Mouse (Mus musculus): ENCODE results near the gene Fam126a. TPM values are rescaled to one million over a fixed set of nuclear protein-coding genes. Genes with fewer than 3 reads are reported as not detected.

The Fam126a gene
- polyA plus RNA-seq, 2 experiments, result 15.4 to 64.8 TPM

DNA sequence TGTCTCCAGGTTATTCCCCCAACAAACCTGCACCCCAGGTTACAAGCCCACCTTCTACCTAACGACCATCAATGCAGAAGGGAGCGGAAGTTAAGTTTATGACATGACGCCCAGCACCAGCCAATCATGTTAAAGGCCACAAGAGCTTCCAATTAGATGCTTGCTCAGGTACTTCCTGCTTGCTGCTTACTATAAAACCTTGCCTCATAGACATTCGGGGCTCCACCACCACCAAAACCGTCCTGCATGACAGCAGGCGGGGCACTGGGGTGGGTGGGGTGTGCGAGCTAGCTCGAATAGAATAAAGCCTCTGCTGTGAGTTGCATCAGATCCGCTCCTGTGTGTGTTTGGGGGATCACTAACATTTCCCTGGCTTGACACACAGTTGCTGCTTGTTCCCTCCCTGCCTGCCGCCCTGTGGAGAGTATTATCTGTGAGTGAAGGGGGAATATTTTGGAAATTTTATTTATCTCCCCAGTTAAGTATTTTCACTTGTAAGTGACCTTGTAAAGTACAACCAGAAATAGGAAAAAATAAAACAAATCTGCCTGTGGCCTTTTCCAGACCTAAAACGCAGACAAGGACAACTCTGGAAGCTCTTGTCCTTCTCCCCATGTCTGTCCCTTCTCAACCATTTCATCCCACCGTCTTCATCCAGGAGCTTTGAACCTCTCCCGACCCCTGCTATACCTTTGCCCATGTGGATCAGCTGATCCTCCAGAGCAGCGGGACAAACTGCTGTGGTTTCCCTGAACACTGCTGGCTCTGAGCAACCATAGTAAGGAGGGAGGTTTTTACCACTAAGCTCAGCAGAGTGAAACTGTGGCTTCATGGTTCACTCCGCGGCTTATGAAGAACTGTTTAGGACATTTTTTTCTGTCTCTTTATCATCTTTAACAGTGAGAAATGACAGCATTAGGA is 21.5 kb upstream of the Fam126a start:
- TF ChIP-seq CTCF (IDR thresholded peaks at IDR 0.05; ENCODE audit: low read depth) (no peak), EP300 (IDR thresholded peaks at IDR 0.05; ENCODE audit: low read depth) (no peak)
- Histone ChIP-seq H3K4me3 (ENCODE audit: insufficient read depth in 1 of 2, low read depth in 2 of 2, low read length in 2 of 2) (no peak overlapping the region), H3K4me2 (ENCODE audit: low read depth) (no peak overlapping the region), H3K36me3 (replicated peaks; ENCODE audit: control insufficient read depth, insufficient read depth, low read depth) (no peaks in the 10 kb centered on the region), H3K9ac (replicated peaks) (no peak overlapping the region), H3K27me3 (ENCODE audit: control insufficient read depth, insufficient read depth, low read length) (no peaks in the 10 kb centered on the region), H3K27ac (no peak overlapping the region), H3K9me3 (ENCODE audit: control insufficient read depth, low read length) (no peaks in the 10 kb centered on the region), H3K4me1 (replicated peaks; ENCODE audit: control insufficient read depth in 2 of 2, insufficient read depth in 2 of 2, low read length in 1 of 2) (0 out of 4 replicates have a peak, but pooled peaks cover 0 to 4% of the 10 kb centered on the region in 2 experiments)
- DNase-seq (ENCODE audit: low read depth in 3 of 3, low spot score in 3 of 3), result no peak
- 52% methylated on average over 16 of the region's 16 CpGs for WGBS (ENCODE audit: insufficient replicate concordance)
- ATAC-seq (ENCODE audit: insufficient read depth), result no peak

DNA sequence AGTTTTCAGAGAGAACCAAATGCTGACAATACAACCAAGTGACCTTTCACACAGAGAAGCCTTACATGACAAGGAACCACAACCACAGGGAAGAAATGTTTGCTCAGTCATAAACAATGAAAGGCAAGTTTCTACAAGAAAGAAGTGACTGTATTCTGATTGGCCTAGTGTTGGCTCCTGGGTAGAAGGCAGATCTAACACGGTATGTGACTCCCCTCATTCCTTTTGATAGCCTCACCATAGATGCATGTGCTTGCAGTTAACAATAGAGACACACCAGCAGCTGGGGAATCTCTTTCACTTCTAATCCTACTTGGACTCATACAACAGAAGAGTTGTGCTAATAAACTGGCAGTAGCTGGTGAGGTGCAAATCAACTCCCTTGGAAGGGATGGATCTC is 17.3 kb upstream of the Fam126a start:
- Histone ChIP-seq H3K4me1 (replicated peaks; ENCODE audit: control insufficient read depth in 2 of 2, insufficient read depth in 2 of 2, low read length in 1 of 2) (0 out of 4 replicates have a peak, but pooled peaks cover 0 to 6% of the 10 kb centered on the region in 2 experiments), H3K9ac (replicated peaks) (no peak overlapping the region), H3K9me3 (ENCODE audit: control insufficient read depth, low read length) (no peaks in the 10 kb centered on the region), H3K36me3 (replicated peaks; ENCODE audit: control insufficient read depth, insufficient read depth, low read depth) (no peaks in the 10 kb centered on the region), H3K27ac (no peak overlapping the region), H3K4me3 (ENCODE audit: insufficient read depth in 1 of 2, low read depth in 2 of 2, low read length in 2 of 2) (no peak overlapping the region), H3K4me2 (ENCODE audit: low read depth) (no peak overlapping the region), H3K27me3 (ENCODE audit: control insufficient read depth, insufficient read depth, low read length) (no peaks in the 10 kb centered on the region)
- WGBS (ENCODE audit: insufficient replicate concordance), result 68% methylated on average over 1 of the region's 1 CpGs
- TF ChIP-seq EP300 (IDR thresholded peaks at IDR 0.05; ENCODE audit: low read depth) (no peak), CTCF (IDR thresholded peaks at IDR 0.05; ENCODE audit: low read depth) (no peak)
- DNase-seq (ENCODE audit: low read depth in 3 of 3, low spot score in 3 of 3), result no peak
- no peak for ATAC-seq (ENCODE audit: insufficient read depth)

DNA sequence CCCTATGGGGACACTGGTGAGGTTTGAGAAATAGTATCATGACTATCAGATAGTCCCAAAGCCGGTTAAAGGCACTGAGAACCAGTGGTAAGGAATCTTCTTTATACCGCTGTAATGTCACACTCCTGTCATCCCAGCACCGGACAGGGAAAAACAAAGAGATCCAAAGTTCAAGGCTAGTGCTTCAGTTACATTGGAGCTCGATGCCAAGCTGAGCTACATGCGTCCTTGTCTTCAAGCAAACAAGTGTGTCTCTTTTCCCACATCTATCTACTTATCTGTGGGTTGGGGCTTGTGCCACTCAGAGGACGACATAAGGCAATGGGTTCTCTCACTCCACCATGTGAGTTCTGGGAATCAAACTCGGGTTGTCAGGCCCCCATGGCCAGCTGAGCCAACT is 16.5 kb upstream of the Fam126a start:
- TF ChIP-seq CTCF (IDR thresholded peaks at IDR 0.05; ENCODE audit: low read depth), result no peak
- no peak for TF ChIP-seq EP300 (IDR thresholded peaks at IDR 0.05; ENCODE audit: low read depth)
- H3K4me3 ChIP-seq (ENCODE audit: insufficient read depth in 1 of 2, low read depth in 2 of 2, low read length in 2 of 2), result no peak overlapping the region
- no peak for DNase-seq (ENCODE audit: low read depth in 3 of 3, low spot score in 3 of 3)
- no peak overlapping the region for H3K9ac ChIP-seq (replicated peaks)
- 0 out of 4 replicates have a peak, but pooled peaks cover 0 to 3% of the 10 kb centered on the region in 2 experiments for H3K4me1 ChIP-seq (replicated peaks; ENCODE audit: control insufficient read depth in 2 of 2, insufficient read depth in 2 of 2, low read length in 1 of 2)
- no peaks in the 10 kb centered on the region for H3K9me3 ChIP-seq (ENCODE audit: control insufficient read depth, low read length)
- H3K27ac ChIP-seq, result no peak overlapping the region
- H3K4me2 ChIP-seq (ENCODE audit: low read depth), result no peak overlapping the region
- 48% methylated on average over 7 of the region's 7 CpGs for WGBS (ENCODE audit: insufficient replicate concordance)
- no peaks in the 10 kb centered on the region for H3K36me3 ChIP-seq (replicated peaks; ENCODE audit: control insufficient read depth, insufficient read depth, low read depth)
- ATAC-seq (ENCODE audit: insufficient read depth), result no peak
- no peaks in the 10 kb centered on the region for H3K27me3 ChIP-seq (ENCODE audit: control insufficient read depth, insufficient read depth, low read length)

DNA sequence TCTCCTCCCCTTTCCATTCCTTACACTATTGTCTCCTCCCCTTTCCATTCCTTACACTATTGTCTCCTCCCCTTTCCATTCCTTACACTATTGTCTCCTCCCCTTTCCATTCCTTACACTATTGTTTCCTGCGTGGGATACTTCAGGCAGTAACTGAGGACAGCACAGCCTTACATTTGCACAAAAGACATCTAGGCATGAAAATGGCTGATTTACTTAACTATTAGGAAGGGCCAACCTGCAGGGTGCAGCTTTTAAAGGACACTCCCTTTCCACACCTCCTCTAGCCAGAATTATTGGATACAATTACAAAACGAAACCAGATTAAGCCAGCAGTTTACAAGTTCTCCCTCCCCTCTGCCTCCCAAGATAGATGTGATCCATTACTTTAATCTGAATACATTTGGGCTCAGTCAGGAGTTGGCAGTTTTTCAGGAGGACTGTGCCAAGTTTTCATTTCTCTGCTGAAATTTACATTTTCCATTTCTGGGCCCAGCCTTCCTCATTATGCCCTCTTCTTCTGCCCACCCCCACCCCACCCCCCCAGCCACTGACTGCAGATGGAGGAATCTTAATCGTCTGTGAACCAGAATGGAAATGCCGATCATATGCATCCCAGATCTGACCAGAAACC is 15.6 kb upstream of the Fam126a start:
- no peak for DNase-seq (ENCODE audit: low read depth in 3 of 3, low spot score in 3 of 3)
- Histone ChIP-seq H3K36me3 (replicated peaks; ENCODE audit: control insufficient read depth, insufficient read depth, low read depth) (no peaks in the 10 kb centered on the region), H3K9me3 (ENCODE audit: control insufficient read depth, low read length) (no peaks in the 10 kb centered on the region), H3K4me1 (replicated peaks; ENCODE audit: control insufficient read depth in 2 of 2, insufficient read depth in 2 of 2, low read length in 1 of 2) (0 out of 4 replicates have a peak, but pooled peaks cover 0 to 3% of the 10 kb centered on the region in 2 experiments), H3K27ac (no peak overlapping the region), H3K27me3 (ENCODE audit: control insufficient read depth, insufficient read depth, low read length) (no peaks in the 10 kb centered on the region), H3K4me3 (ENCODE audit: insufficient read depth in 1 of 2, low read depth in 2 of 2, low read length in 2 of 2) (no peak overlapping the region), H3K9ac (replicated peaks) (no peak overlapping the region), H3K4me2 (ENCODE audit: low read depth) (no peak overlapping the region)
- TF ChIP-seq CTCF (IDR thresholded peaks at IDR 0.05; ENCODE audit: low read depth) (no peak), EP300 (IDR thresholded peaks at IDR 0.05; ENCODE audit: low read depth) (no peak)
- ATAC-seq (ENCODE audit: insufficient read depth), result no peak
- 44% methylated on average over 4 of the region's 4 CpGs for WGBS (ENCODE audit: insufficient replicate concordance)

DNA sequence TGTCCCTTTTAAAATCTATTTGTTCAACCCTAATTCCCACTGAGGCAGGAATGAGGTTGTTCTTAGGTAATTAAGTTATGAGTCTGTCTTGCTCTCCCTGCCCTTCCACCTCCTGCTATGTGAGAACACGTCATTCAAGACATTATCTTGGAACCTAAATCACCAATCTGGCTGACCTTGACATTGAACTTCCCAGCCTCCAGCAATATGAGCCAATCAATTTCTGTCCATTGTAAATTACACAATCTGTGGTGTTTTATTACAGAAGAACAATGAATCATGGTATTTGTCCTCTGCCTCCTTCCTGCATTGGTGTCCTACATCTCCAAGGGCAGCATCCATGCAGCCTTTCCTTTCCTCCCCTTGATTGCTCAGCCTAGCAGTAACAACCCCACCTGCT is 13.9 kb upstream of the Fam126a start:
- no peak for ATAC-seq (ENCODE audit: insufficient read depth)
- TF ChIP-seq EP300 (IDR thresholded peaks at IDR 0.05; ENCODE audit: low read depth) (no peak), CTCF (IDR thresholded peaks at IDR 0.05; ENCODE audit: low read depth) (no peak)

More for the DNA sequence above, 13.9 kb upstream of the Fam126a start:
- H3K27me3 ChIP-seq (ENCODE audit: control insufficient read depth, insufficient read depth, low read length), result no peaks in the 10 kb centered on the region
- H3K9me3 ChIP-seq (ENCODE audit: control insufficient read depth, low read length), result no peaks in the 10 kb centered on the region
- WGBS (ENCODE audit: insufficient replicate concordance), result 50% methylated on average over 1 of the region's 1 CpGs
- no peak overlapping the region for H3K4me3 ChIP-seq (ENCODE audit: insufficient read depth in 1 of 2, low read depth in 2 of 2, low read length in 2 of 2)
- no peak overlapping the region for H3K9ac ChIP-seq (replicated peaks)
- no peaks in the 10 kb centered on the region for H3K36me3 ChIP-seq (replicated peaks; ENCODE audit: control insufficient read depth, insufficient read depth, low read depth)
- H3K27ac ChIP-seq, result no peak overlapping the region
- H3K4me1 ChIP-seq (replicated peaks; ENCODE audit: control insufficient read depth in 2 of 2, insufficient read depth in 2 of 2, low read length in 1 of 2), result peaks cover under 1 to 7% of the 10 kb centered on the region in 2 experiments; a peak in 3 of 4 replicates
- no peak overlapping the region for H3K4me2 ChIP-seq (ENCODE audit: low read depth)
- no peak for DNase-seq (ENCODE audit: low read depth in 3 of 3, low spot score in 3 of 3)
